Mouse (Mus musculus) subcutaneous adipose tissue, adult 2 months (tissue): ENCODE measurements around the gene Phex. TPM values are rescaled to one million over a fixed set of nuclear protein-coding genes. Genes with fewer than 3 reads are reported as not detected.

ENCODE experiments used
- polyA plus RNA-seq: library from polyadenylated mRNA; depleted of rRNA; stranded (reverse); fragments of >200 nt; gene quantifications from 2 replicates; pipeline ENCODE4 v1.2.3, GENCODE M21; 2012; ENCODE audit warnings: low replicate concordance; rRNA removed

Gene Phex
- 0.06 TPM in 1 of 2 replicates, not detected in the other for polyA plus RNA-seq

DNA sequence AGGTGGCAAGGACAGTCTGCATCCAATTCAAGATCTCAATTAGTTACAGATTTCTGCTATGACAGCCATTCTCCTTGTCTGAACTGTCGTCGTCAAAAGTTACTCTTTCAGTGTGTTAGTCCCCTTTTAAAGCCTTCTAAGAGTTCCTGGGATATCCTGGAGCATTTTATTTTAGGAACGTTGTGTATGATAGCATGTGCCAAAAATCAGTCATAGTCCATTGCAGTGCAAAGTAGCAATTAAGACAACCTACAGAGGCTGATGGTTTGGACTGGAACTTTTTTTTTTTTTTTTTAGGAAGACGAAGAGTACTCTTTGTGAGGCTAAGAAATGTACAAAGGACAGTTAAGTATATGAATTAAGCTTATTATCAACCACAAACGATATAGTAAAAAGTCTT is at the start of gene Phex:
Gene Phex, minus strand, starts transcription at position 101 of the 400 bp plus-strand sequence.

Other genes with a start within 250 kb of the Phex start
- gene Sms, start 77.0 kb upstream of the Phex start, polyA plus RNA-seq = 5.2 and 12.7 TPM in 2 replicates
- gene Yy2, start 153.7 kb upstream of the Phex start, polyA plus RNA-seq = not detected in 2 replicates
- 7.3 and 12.8 TPM in 2 replicates for gene Mbtps2, start 183.4 kb upstream of the Phex start, polyA plus RNA-seq